Mouse (Mus musculus): ENCODE results near the gene Snx9.

DNA sequence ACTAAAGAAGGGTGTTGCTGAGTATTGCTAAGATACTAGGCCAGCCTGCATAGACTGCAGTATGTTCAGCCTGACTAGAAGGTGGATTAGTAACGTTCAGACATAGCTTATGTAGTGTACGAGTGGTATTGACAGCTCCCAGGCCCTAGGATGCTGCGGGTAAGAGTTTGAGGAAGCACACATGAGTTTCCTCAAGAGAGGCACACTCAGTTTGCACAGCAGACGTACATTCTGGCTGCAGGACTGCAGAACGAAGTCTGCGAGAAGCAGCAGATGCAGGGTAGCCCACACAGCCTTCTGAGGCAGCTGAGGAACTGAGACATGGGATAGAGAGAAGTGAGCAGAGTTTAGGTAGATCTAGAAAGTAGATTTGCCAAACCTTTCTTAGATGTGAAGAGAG lies 26.3 kb downstream of the Snx9 start:
- no peak for TF ChIP-seq CTCF (IDR thresholded peaks at IDR 0.05; ENCODE audit: low read depth, low read length)
- no peak for TF ChIP-seq POLR2A (IDR thresholded peaks at IDR 0.05; ENCODE audit: extremely low read depth, insufficient read depth, low read length)
